Mouse (Mus musculus): Measurements from ENCODE around the gene Ilkap.

DNA sequence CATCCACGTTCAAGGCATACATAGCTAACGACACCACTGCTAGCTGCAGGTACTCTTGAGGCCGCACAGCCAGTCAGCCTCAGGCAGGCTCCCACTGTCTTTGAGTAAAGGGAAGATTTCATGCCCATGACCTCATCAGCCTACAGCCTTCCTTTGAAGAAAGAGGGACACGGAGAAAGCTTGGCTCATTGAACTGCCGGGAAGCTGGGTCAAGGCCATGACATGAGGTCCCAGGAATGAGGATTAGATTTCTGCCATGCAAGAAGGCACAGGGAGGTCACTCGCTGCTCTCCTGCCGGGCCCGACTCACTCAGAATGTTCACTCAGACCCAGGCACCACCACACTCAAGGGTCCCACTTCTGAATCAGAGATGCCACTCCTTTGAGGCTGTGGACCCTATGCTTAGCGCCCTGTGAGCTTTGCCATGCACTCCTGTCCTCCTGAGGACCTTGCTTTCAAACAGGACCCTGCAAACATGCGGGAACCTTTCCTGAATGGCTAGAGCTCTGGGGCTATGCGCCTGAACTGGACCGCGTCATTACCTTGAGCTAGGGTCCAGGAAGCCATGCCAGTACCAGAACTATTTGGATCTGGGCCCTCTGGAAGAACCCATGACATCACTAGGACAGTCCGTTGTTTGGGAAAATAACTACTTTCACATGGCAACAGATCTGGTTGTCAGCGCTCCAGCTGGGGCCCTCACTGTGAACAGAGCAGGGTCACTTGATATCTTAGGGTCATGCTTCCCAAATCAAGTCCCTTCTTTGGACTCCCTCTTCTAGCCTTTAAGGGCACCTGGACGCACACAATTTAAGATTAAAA is 33.6 kb downstream of the Ilkap start:
- TF ChIP-seq POLR2A (IDR thresholded peaks at IDR 0.05; ENCODE audit: borderline replicate concordance, extremely low read depth, insufficient read depth, insufficient read length, poor library complexity, severe bottlenecking), result no peak
- no peak for TF ChIP-seq CTCF (IDR thresholded peaks at IDR 0.05; ENCODE audit: borderline replicate concordance, extremely low read depth, insufficient read depth, insufficient read length)

All from brain, embryonic 14.5 days (tissue).